Mouse (Mus musculus): ENCODE data around the gene Tfg. TPM values are rescaled to one million over a fixed set of nuclear protein-coding genes. Genes with fewer than 3 reads are reported as not detected.

The Tfg gene
- polyA plus RNA-seq, 1 experiment from 2014 or later = 200 TPM

GRCm38 (mm10) chr16:56705731-56706130 lies 11.5 kb downstream of the Tfg start:
- Histone ChIP-seq H3K27me3 (ENCODE audit: control insufficient read depth, insufficient read depth, low read length) (no peaks in the 10 kb centered on the region), H3K27ac (ENCODE audit: low read depth, low read length) (no peak overlapping the region), H3K36me3 (ENCODE audit: control insufficient read depth, insufficient read depth, low read length) (peaks cover 5% of the 10 kb centered on the region; the same call in 1 of the 2 replicates), H3K4me3 (ENCODE audit: low read depth, low read length) (no peak overlapping the region), H3K4me1 (replicated peaks; ENCODE audit: control insufficient read depth, insufficient read depth, low read length) (no peaks in the 10 kb centered on the region), H3K4me2 (ENCODE audit: low read depth, low read length, severe bottlenecking) (no peak overlapping the region), H3K9ac (ENCODE audit: low read length) (no peak overlapping the region), H3K9me3 (ENCODE audit: control insufficient read depth, low read length) (no peaks in the 10 kb centered on the region)
- no peak for ATAC-seq (replicated peaks; ENCODE audit: low FRiP score)
- 89% methylated on average over 3 of the region's 3 CpGs for WGBS
- no peak for DNase-seq (ENCODE audit: low spot score)

- no peaks in the 10 kb centered on the region for H3K4me1 ChIP-seq (replicated peaks; ENCODE audit: control insufficient read depth, insufficient read depth, low read length)
- H3K4me2 ChIP-seq (ENCODE audit: low read depth, low read length, severe bottlenecking) = no peak overlapping the region
- 95% methylated on average over 3 of the region's 3 CpGs for WGBS
- DNase-seq (ENCODE audit: low spot score) (no peak), ATAC-seq (replicated peaks; ENCODE audit: low FRiP score) (no peak)
- no peak overlapping the region for H3K9ac ChIP-seq (ENCODE audit: low read length)
- H3K4me3 ChIP-seq (ENCODE audit: low read depth, low read length) = no peak overlapping the region
- no peak overlapping the region for H3K27ac ChIP-seq (ENCODE audit: low read depth, low read length)
- H3K36me3 ChIP-seq (ENCODE audit: control insufficient read depth, insufficient read depth, low read length) = peaks cover 3% of the 10 kb centered on the region; the same call in 1 of the 2 replicates
- no peaks in the 10 kb centered on the region for H3K27me3 ChIP-seq (ENCODE audit: control insufficient read depth, insufficient read depth, low read length)
- H3K9me3 ChIP-seq (ENCODE audit: control insufficient read depth, low read length) = no peaks in the 10 kb centered on the region
Observed at GRCm38 (mm10) chr16:56700898-56701297, 16.4 kb downstream of the Tfg start.

GRCm38 (mm10) chr16:56696448-56696847 lies 20.8 kb downstream of the Tfg start:
- peaks cover 3% of the 10 kb centered on the region; the same call in 1 of the 2 replicates for H3K36me3 ChIP-seq (ENCODE audit: control insufficient read depth, insufficient read depth, low read length)
- H3K4me1 ChIP-seq (replicated peaks; ENCODE audit: control insufficient read depth, insufficient read depth, low read length) = no peaks in the 10 kb centered on the region
- no peaks in the 10 kb centered on the region for H3K9me3 ChIP-seq (ENCODE audit: control insufficient read depth, low read length)
- no peak overlapping the region for H3K4me3 ChIP-seq (ENCODE audit: low read depth, low read length)
- WGBS = 85% methylated on average over 2 of the region's 2 CpGs
- no peak overlapping the region for H3K4me2 ChIP-seq (ENCODE audit: low read depth, low read length, severe bottlenecking)
- no peak overlapping the region for H3K27ac ChIP-seq (ENCODE audit: low read depth, low read length)
- DNase-seq (ENCODE audit: low spot score) (no peak), ATAC-seq (replicated peaks; ENCODE audit: low FRiP score) (no peak)
- no peak overlapping the region for H3K9ac ChIP-seq (ENCODE audit: low read length)
- no peaks in the 10 kb centered on the region for H3K27me3 ChIP-seq (ENCODE audit: control insufficient read depth, insufficient read depth, low read length)

DNA sequence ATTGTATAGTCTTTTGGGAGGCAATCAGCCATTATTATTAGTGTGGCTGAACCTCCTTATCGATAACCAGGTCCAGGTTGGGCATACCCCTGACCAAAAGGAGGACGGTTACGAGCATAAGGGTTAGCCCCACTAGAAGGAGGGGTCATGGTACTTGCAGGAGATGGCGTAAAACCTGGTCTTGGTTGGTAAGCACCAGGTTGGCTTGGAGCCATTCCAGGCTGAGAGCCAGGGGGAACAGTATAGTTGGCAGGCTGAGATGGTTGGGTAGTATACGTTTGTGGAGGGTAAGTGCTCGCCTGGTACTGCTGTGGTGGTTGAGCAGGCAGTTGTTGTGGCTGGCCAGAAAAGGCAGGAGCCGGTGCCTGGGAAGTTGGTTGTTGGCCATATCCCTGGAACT lies 26.5 kb downstream of the Tfg start:
- H3K4me1 ChIP-seq (replicated peaks; ENCODE audit: control insufficient read depth, insufficient read depth, low read length) = no peaks in the 10 kb centered on the region
- no peak for DNase-seq (ENCODE audit: low spot score)
- H3K9ac ChIP-seq (ENCODE audit: low read length) = no peak overlapping the region
- no peak overlapping the region for H3K27ac ChIP-seq (ENCODE audit: low read depth, low read length)
- WGBS = 96% methylated on average over 7 of the region's 7 CpGs
- no peaks in the 10 kb centered on the region for H3K9me3 ChIP-seq (ENCODE audit: control insufficient read depth, low read length)
- H3K27me3 ChIP-seq (ENCODE audit: control insufficient read depth, insufficient read depth, low read length) = no peaks in the 10 kb centered on the region
- H3K4me2 ChIP-seq (ENCODE audit: low read depth, low read length, severe bottlenecking) = no peak overlapping the region
- H3K36me3 ChIP-seq (ENCODE audit: control insufficient read depth, insufficient read depth, low read length) = peaks cover 4% of the 10 kb centered on the region; the same call in 1 of the 2 replicates
- H3K4me3 ChIP-seq (ENCODE audit: low read depth, low read length) = no peak overlapping the region
- ATAC-seq (replicated peaks; ENCODE audit: low FRiP score) = no peak

DNA sequence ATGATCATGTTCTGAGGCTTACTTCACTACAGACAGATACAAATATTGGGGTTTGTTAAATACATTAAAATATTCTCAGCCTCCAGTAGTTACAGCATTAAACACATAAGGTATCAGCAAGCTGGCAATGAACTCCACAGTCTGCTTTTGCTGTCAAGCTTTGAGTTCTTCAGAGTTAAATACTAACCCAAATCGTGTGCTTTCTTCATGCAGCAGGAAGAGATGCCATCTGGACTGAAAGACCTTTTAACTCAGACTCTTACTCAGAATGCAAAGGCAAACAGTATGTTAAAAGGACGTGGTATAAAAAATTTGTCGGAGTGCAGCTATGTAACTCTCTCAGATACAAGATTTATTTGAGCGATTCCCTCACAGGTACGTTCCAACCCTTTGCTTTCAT lies 30.5 kb downstream of the Tfg start:
- peaks cover 4% of the 10 kb centered on the region; the same call in 1 of the 2 replicates for H3K36me3 ChIP-seq (ENCODE audit: control insufficient read depth, insufficient read depth, low read length)
- H3K27me3 ChIP-seq (ENCODE audit: control insufficient read depth, insufficient read depth, low read length) = no peaks in the 10 kb centered on the region
- H3K27ac ChIP-seq (ENCODE audit: low read depth, low read length) = no peak overlapping the region
- no peak overlapping the region for H3K9ac ChIP-seq (ENCODE audit: low read length)
- ATAC-seq (replicated peaks; ENCODE audit: low FRiP score) = no peak
- H3K4me1 ChIP-seq (replicated peaks; ENCODE audit: control insufficient read depth, insufficient read depth, low read length) = no peaks in the 10 kb centered on the region
- no peaks in the 10 kb centered on the region for H3K9me3 ChIP-seq (ENCODE audit: control insufficient read depth, low read length)
- WGBS = 92% methylated on average over 5 of the region's 5 CpGs
- no peak for DNase-seq (ENCODE audit: low spot score)
- H3K4me2 ChIP-seq (ENCODE audit: low read depth, low read length, severe bottlenecking) = no peak overlapping the region
- H3K4me3 ChIP-seq (ENCODE audit: low read depth, low read length) = no peak overlapping the region

- Histone ChIP-seq H3K36me3 (ENCODE audit: control insufficient read depth, insufficient read depth, low read length) (no peaks in the 10 kb centered on the region; the same call in 1 of the 2 replicates), H3K4me1 (replicated peaks; ENCODE audit: control insufficient read depth, insufficient read depth, low read length) (no peaks in the 10 kb centered on the region), H3K9ac (ENCODE audit: low read length) (no peak overlapping the region), H3K27ac (ENCODE audit: low read depth, low read length) (no peak overlapping the region), H3K9me3 (ENCODE audit: control insufficient read depth, low read length) (no peaks in the 10 kb centered on the region), H3K27me3 (ENCODE audit: control insufficient read depth, insufficient read depth, low read length) (no peaks in the 10 kb centered on the region), H3K4me3 (ENCODE audit: low read depth, low read length) (no peak overlapping the region), H3K4me2 (ENCODE audit: low read depth, low read length, severe bottlenecking) (no peak overlapping the region)
- ATAC-seq (replicated peaks; ENCODE audit: low FRiP score) = no peak
- DNase-seq (ENCODE audit: low spot score) = no peak
- WGBS = 79% methylated on average over 8 of the region's 8 CpGs
Observed at GRCm38 (mm10) chr16:56681010-56681645, 36.1 kb downstream of the Tfg start.

DNA sequence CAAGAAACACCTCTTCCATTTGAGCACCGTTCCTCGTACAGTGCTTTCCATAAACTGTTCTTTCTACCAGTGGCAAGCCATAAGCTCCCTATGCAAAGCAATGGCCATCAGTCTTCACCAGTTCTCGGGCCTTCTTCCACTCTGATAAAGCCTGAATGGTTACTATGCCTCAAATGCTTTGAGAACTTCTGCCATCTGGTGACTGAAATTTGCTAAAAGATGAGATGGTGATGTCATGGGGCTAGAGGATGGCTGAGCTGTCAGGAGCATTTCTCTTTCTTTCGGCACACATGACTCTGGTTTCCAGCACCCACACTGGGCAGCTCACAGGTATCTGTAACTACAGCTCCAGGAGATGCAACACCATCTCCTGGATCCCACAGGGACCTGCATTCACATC lies 40.1 kb downstream of the Tfg start:
- Histone ChIP-seq H3K4me2 (ENCODE audit: low read depth, low read length, severe bottlenecking) (no peak overlapping the region), H3K27me3 (ENCODE audit: control insufficient read depth, insufficient read depth, low read length) (no peaks in the 10 kb centered on the region), H3K4me3 (ENCODE audit: low read depth, low read length) (no peak overlapping the region), H3K9ac (ENCODE audit: low read length) (no peak overlapping the region), H3K9me3 (ENCODE audit: control insufficient read depth, low read length) (no peaks in the 10 kb centered on the region), H3K4me1 (replicated peaks; ENCODE audit: control insufficient read depth, insufficient read depth, low read length) (no peaks in the 10 kb centered on the region), H3K36me3 (ENCODE audit: control insufficient read depth, insufficient read depth, low read length) (no peaks in the 10 kb centered on the region), H3K27ac (ENCODE audit: low read depth, low read length) (no peak overlapping the region)
- WGBS = 77% methylated on average over 4 of the region's 4 CpGs
- DNase-seq (ENCODE audit: low spot score) (no peak), ATAC-seq (replicated peaks; ENCODE audit: low FRiP score) (no peak)

DNA sequence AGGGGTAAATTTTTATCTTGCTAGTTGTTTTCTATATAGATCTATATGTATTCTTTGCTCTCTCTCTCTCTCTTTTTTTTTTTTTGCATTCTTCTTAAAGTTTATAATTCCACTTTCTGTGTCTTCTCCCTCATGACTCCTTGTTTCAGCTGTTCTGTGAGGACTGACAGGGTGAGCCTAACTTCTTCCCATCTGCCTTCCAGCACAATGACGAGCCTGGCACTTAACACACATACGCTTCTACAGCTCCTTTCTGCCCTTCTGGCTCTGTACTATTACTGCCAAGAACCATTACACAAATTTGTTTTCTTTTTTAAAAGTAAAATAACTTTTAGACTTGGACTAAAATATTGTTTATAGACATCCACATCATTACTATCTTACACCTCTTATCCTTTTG lies 43.8 kb downstream of the Tfg start:
- Histone ChIP-seq H3K4me2 (ENCODE audit: low read depth, low read length, severe bottlenecking) (no peak overlapping the region), H3K36me3 (ENCODE audit: control insufficient read depth, insufficient read depth, low read length) (no peaks in the 10 kb centered on the region), H3K27me3 (ENCODE audit: control insufficient read depth, insufficient read depth, low read length) (no peaks in the 10 kb centered on the region), H3K9me3 (ENCODE audit: control insufficient read depth, low read length) (no peaks in the 10 kb centered on the region), H3K4me3 (ENCODE audit: low read depth, low read length) (no peak overlapping the region), H3K4me1 (replicated peaks; ENCODE audit: control insufficient read depth, insufficient read depth, low read length) (no peaks in the 10 kb centered on the region), H3K27ac (ENCODE audit: low read depth, low read length) (no peak overlapping the region), H3K9ac (ENCODE audit: low read length) (no peak overlapping the region)
- no peak for ATAC-seq (replicated peaks; ENCODE audit: low FRiP score)
- DNase-seq (ENCODE audit: low spot score) = no peak
- WGBS = 96% methylated on average over 2 of the region's 2 CpGs

DNA sequence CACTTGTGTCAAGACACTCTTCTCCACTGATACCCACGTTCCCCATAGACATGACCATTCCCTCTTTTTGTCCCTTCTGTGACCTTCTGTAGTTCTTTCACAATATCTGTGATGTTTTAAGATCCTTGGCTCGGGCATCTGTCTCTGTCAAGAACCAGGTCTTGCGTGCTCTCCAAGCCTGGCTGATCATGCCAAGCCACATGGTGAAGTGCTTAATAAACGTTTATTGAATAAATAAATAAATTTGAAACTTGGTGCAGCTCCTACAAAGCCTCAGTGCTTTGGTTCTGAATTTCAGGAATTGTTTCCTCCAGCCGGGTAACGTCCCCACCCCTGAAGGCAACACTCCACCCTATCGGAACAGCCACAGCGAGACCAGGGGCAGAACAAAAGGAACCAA lies 46.3 kb downstream of the Tfg start:
- ATAC-seq (replicated peaks; ENCODE audit: low FRiP score) = no peak
- WGBS = 88% methylated on average over 8 of the region's 8 CpGs
- Histone ChIP-seq H3K9me3 (ENCODE audit: control insufficient read depth, low read length) (no peaks in the 10 kb centered on the region), H3K9ac (ENCODE audit: low read length) (no peak overlapping the region), H3K4me3 (ENCODE audit: low read depth, low read length) (no peak overlapping the region), H3K27ac (ENCODE audit: low read depth, low read length) (no peak overlapping the region), H3K4me2 (ENCODE audit: low read depth, low read length, severe bottlenecking) (no peak overlapping the region), H3K27me3 (ENCODE audit: control insufficient read depth, insufficient read depth, low read length) (no peaks in the 10 kb centered on the region), H3K36me3 (ENCODE audit: control insufficient read depth, insufficient read depth, low read length) (no peaks in the 10 kb centered on the region), H3K4me1 (replicated peaks; ENCODE audit: control insufficient read depth, insufficient read depth, low read length) (no peaks in the 10 kb centered on the region)
- DNase-seq (ENCODE audit: low spot score) = no peak

Measured in forebrain, embryonic 11.5 days (tissue).